Mouse (Mus musculus) liver, embryonic 14.5 days (tissue): ENCODE data around the gene Sox6.

Source experiments
- CTCF ChIP-seq: IDR thresholded peaks from 2 replicates; pipeline ENCODE4 v1.5.1; 2016; ENCODE audit warnings: antibody characterized with exemption, low read depth, control low read depth
- EP300 ChIP-seq: IDR thresholded peaks from 2 replicates; pipeline ENCODE4 v1.6.1; 2016; ENCODE audit warnings: antibody characterized with exemption, low read depth

DNA sequence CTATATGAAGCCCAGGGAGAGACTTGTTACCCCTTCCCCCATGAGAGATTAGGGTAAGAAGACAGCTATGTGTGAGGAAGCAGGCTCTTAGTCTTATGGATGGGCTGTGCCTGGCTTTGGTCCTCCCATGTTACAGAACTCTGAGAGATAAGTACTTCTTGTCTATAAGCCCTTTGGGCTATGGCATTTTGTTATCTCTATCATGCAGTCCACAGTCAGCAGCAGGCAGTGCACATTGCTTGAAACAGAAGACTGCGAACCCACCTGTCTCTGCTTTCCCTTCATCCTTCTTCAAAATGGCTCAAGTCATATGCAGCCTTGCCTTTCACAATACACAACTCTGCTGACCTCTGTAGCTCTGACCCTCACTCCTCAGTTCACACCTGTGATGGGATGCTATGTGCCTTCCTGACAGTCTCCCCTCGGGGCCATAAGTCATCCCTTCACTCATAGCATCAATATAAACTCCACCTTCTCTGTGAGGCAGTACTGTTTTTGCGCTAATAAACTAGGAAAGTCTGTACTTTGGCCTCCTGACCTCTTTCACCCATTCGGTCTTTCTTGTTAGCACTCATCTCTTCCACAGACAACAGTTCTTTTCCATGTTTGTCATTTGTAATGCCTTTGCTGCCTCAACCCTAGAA, 143.4 kb downstream of the Sox6 start:
- no peak for TF ChIP-seq CTCF
- TF ChIP-seq EP300, result peak; percentile 93
